Mouse (Mus musculus): Measurements from ENCODE around the gene Gm10073.
"Not testable (repeated sequence)": the region's sequence is repeated elsewhere in the genome, so short reads cannot be mapped to it uniquely, and the experiment has no call there.

Gm10073 gene

GRCm38 (mm10) chr8:106595623-106596022, 22.4 kb upstream of the Gm10073 start:
- DNase-seq, result not testable (repeated sequence)

- no peak for DNase-seq
Measured at GRCm38 (mm10) chr8:106592458-106592857, 19.2 kb upstream of the Gm10073 start.

DNA sequence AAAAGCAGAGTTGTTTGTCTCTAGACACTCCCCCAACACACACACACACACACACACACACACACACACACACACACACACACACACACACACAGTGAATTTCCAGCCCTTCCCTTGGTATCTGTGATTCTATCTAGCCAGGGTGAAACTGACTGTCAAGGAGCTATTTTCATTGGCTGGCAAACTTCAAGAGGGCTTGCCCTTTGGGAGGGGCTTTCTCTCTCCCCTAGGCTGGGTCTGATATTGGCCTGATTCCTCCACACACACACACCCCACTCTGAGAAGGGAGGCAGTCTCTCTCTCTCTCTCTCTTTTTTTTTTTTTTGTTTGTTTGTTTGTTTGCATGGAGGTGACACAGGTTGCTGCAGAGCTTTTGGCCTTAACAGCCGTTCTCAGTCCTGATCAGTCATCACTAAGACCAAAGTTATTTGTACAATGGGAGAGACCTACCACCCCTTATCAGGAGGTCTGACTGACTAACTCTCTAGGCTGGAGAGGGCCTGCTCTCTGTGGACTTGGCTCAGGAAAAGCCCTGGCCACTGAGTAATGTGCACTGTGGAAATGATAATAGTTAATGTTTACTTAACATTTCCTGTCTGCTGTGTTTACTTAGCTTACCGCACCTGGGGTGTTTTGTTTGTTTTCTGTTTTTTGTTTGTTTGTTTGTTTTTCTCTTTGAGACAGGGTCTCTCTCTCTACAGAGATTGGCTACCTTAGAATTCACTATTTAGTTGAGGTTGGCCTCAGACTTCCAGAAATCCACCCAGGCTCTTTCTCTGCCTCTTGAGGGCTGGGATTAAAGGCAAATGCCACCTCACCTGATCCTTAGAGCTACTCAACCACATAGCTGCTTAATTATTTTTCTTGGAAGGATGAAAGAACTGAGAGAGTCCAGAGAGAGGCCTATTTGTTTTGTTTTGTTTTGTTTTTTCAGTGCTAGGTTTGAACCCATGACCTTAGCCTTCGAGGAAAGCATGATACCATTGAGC, 15.5 kb upstream of the Gm10073 start:
- no peak for DNase-seq

DNA sequence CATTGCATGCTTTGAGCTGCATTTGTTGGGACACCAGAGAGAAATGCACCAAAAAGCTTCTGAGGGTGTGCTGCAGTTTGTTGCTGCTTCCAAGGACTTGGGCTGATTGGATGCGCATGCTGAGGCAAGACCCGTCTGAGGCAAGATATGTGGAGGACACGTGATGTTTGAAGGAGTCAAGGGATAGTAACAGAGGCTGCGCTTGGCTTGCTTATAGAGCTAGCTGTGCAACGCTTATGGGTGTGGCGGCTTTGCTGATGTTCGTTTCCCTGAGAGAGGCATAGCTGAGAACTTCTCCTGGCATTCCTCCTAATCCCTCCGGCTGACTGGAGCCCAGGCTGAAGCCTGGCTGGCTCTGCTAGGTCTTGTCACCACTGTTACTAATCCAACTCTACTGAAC, 13.6 kb upstream of the Gm10073 start:
- no peak for DNase-seq

DNA sequence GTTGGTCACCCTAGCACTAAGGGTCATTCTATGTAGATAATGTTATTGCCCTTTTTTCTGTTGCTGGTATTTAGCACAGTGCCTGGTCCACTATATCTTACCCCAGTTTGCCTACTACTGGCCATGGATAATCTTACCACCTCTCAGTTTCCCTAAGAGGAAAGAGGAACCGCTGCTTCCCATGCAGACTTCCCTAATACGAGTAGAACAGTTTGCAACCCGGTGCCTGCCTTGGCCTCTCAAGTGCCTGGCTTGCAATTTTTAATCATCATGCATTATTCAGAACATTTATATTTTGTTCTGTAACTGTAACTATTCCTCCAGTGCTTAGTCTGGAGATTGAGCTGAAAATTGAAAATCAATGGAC, 12.4 kb upstream of the Gm10073 start:
- no peak for DNase-seq

GRCm38 (mm10) chr8:106584942-106585670, 11.8 kb upstream of the Gm10073 start:
- DNase-seq, result no peak

- DNase-seq, result no peak
Measured at GRCm38 (mm10) chr8:106581344-106582088, 8.3 kb upstream of the Gm10073 start.

- no peak for DNase-seq
Measured at GRCm38 (mm10) chr8:106579510-106579909, 6.2 kb upstream of the Gm10073 start.

- no peak for DNase-seq
Measured at GRCm38 (mm10) chr8:106576849-106577555, 3.7 kb upstream of the Gm10073 start.

DNA sequence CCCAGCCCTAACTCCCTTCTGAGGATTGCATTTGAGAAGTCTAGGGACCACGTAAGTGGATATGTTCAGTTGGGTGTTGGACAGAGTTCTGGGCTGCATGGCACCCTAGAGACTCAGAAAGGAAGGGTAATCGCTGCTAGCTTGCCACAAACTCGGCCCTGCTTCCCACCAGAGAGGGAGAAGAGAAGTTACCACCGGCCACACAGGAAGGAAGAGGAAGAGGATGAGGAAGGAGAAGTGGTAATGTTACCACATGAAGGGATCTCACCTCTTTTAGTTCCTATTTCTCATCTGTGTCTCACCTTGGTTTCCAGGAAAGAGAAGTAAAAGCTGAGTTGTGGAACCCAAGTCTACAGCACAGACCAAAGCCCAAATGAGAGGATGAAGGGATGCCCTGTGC, 1.0 kb upstream of the Gm10073 start:
- DNase-seq, result no peak

DNA sequence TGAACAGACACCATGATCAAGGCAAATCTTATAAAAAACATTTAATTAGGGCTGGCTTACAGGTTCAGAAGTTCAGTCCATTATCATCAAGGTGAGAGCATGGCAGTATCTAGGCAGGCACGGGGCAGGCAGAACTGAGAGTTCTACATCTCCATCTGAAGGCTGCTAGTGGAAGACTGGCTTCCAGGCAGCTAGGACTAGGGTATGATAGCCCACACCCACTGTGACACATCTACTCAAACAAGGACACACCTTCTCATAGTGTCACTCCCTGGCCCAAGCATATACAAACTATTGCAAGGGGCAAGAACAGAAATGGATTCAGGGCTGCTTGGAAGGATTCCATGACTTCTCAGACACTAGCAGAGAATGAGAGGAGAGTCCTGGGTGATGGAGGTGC, 1.1 kb downstream of the Gm10073 start:
- DNase-seq, result not testable (repeated sequence)

DNA sequence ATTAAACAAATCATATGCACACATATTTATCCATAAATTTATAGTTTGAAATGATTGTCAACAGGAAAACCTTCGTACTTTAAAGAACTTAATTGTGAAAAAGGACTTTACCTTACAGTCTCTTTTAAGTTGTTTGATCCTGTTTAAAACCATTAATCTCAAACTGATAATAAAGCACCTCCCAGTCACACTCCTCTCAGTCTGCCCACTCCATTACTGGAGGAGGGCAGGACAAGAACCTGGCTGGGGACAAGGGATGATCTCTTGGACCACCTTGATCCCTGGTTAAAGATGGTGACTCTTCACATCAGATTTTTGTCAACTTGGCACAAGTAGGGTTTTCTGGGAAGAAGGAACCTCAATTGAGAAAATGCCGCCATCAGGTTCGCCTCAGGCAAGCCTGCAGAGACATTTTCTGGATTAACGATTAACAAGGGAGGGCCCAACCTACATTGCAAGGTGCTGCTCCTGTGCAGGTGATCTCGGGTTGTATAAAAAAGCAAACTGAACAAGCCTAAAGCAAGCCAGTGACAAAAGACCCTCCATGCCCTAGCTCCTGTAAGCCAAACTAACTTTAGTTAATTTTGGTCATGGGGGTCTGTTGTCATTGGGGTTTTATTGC, 1.6 kb downstream of the Gm10073 start:
- no peak for DNase-seq

GRCm38 (mm10) chr8:106570386-106570785, 2.9 kb downstream of the Gm10073 start:
- no peak for DNase-seq

DNA sequence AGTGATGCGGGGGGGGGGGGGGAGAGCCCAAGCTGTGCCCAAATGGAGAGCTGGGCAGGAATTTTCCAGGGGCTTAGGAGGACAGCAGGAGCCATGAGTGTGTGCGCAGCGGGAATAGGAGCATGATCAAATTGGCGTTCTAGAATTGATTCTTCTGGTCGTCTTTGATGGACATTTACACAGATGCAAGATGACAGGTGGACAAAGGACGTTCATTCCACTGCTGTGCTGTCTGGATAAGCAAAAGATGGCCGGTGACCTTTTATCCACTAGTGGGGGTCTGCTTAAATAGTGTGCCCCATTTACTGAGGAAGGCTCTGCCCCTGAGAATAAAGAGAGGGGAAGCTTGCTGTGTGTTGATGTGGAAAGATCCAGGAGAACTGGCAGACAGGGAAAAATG, 4.3 kb downstream of the Gm10073 start:
- DNase-seq, result no peak

DNA sequence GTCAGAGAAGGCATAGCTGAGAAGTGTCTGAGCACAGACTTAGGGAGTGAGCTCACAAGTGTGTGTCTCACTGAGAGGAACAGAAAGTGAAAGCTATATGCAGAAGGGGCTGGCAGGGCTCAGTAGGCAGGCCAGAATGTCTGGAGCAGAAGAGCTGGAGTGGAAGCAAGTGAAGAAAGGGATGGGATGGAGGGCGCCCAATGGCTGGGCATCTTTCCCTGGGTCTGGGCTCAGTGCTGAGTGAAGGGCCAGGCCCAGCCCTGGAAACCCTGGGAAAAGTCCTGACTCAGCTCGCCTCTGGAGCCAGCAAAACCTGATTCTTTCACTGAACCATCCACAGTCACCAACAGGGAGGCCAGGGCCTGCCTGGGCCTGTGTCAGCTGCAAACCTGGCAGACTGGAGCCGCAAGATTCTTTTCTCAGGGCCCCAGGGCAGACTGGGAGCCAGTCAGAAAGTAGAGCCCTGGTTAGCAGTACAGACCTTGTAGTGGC, 9.5 kb downstream of the Gm10073 start:
- no peak for DNase-seq

GRCm38 (mm10) chr8:106561097-106561865, 12.0 kb downstream of the Gm10073 start:
- peak; percentile 67 for DNase-seq

- no peak for DNase-seq
Measured at GRCm38 (mm10) chr8:106559844-106560243, 13.4 kb downstream of the Gm10073 start.

DNA sequence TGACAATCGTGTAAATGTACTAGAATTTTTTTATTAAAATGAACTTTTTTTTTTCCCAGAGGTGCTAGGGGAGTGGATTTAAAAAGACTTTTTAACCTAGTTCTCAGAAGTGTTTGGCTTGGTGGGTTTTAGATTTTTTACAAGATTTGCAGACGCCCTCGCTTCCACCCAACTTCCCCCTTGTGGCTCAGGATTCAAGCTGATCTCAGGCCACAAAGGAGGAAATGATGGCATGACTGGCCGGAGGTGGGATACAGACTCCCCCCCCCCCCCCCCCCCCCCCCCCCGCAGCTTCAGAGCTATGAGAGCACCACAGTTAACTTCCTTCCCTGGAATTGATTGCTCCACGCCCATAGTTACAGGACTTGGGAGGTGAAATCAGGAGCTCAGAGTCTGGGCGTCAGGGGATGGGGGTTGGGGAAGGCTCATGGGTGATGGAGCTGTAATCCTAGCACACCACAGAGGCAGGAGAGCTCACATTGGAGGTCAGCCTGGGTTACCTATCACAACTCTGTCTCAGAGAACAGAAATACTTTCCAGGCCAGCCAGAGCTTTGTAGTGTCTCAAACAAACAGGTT, 17.1 kb downstream of the Gm10073 start:
- no peak for DNase-seq

GRCm38 (mm10) chr8:106554011-106554410, 19.2 kb downstream of the Gm10073 start:
- no peak for DNase-seq

DNA sequence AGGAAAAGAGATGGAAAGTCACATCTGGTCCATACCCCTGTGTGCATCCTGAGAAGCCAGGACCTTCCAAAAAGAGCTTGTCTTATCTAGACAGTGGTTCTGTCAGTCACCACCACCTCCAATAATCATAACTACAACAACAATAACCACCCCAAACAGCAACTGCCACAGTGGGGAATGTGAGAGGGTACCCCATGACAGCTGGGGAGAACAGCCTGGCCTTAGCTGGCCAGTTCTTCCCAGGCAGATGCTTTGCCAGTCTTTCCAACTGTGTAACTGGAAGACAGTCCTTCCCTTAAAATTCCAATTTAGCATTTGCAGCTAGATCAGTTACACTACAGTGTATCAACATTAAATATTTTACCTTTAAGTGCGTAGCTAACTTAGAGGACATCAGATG, 22.4 kb downstream of the Gm10073 start:
- no peak for DNase-seq

Measured in thymus, postnatal 14 days (tissue).